Mouse (Mus musculus) kidney, adult 18-20 months (tissue): ENCODE measurements around the gene Sec22a.

Experiments used
- DNase-seq: peaks from one replicate; pipeline ENCODE4 v3.0.0; 2021

Sec22a gene

GRCm38 (mm10) chr16:35363150-35364062 is at the start of gene Sec22a:
Gene Sec22a, minus strand, starts transcription at chr16:35363918.
- peak; percentile 95 for DNase-seq

GRCm38 (mm10) chr16:35406706-35407105 is 43.0 kb upstream of the Sec22a start:
- DNase-seq = no peak

- DNase-seq = no peak
Measured at GRCm38 (mm10) chr16:35406166-35406565, 42.4 kb upstream of the Sec22a start.

GRCm38 (mm10) chr16:35405348-35406080 is 41.8 kb upstream of the Sec22a start:
- no peak for DNase-seq

- no peak for DNase-seq
Measured at GRCm38 (mm10) chr16:35404864-35405263, 41.1 kb upstream of the Sec22a start.

- no peak for DNase-seq
Measured at GRCm38 (mm10) chr16:35403891-35404290, 40.2 kb upstream of the Sec22a start.

- DNase-seq = no peak
Measured at GRCm38 (mm10) chr16:35403356-35403755, 39.6 kb upstream of the Sec22a start.

- DNase-seq = no peak
Measured at GRCm38 (mm10) chr16:35392813-35393212, 29.1 kb upstream of the Sec22a start.

GRCm38 (mm10) chr16:35385654-35386053 is 21.9 kb upstream of the Sec22a start:
- DNase-seq = no peak

GRCm38 (mm10) chr16:35380048-35380447 is 16.3 kb upstream of the Sec22a start:
- no peak for DNase-seq

- DNase-seq = peak; percentile 15
Measured at GRCm38 (mm10) chr16:35379344-35379743, 15.6 kb upstream of the Sec22a start.

- DNase-seq = no peak
Measured at GRCm38 (mm10) chr16:35364063-35364428, 328 bp upstream of the Sec22a start.

- DNase-seq = no peak
Measured at GRCm38 (mm10) chr16:35362221-35362620, 1.5 kb downstream of the Sec22a start.

- peak; percentile 57 for DNase-seq
Measured at GRCm38 (mm10) chr16:35360593-35360992, 3.1 kb downstream of the Sec22a start.

GRCm38 (mm10) chr16:35357449-35357848 is 6.3 kb downstream of the Sec22a start:
- DNase-seq = no peak

GRCm38 (mm10) chr16:35330451-35330850 is 33.3 kb downstream of the Sec22a start:
- no peak for DNase-seq

- no peak for DNase-seq
Measured at GRCm38 (mm10) chr16:35319773-35320172, 43.9 kb downstream of the Sec22a start.

GRCm38 (mm10) chr16:35319335-35319734 is 44.4 kb downstream of the Sec22a start:
- DNase-seq = no peak

- no peak for DNase-seq
Measured at GRCm38 (mm10) chr16:35318397-35318796, 45.3 kb downstream of the Sec22a start.

GRCm38 (mm10) chr16:35317460-35317859 is 46.3 kb downstream of the Sec22a start:
- no peak for DNase-seq

GRCm38 (mm10) chr16:35316856-35317264 is 46.9 kb downstream of the Sec22a start:
- no peak for DNase-seq

- no peak for DNase-seq
Measured at GRCm38 (mm10) chr16:35315496-35315895, 48.2 kb downstream of the Sec22a start.

GRCm38 (mm10) chr16:35311586-35311985 is 52.1 kb downstream of the Sec22a start:
- no peak for DNase-seq

- DNase-seq = no peak
Measured at GRCm38 (mm10) chr16:35310551-35311110, 53.1 kb downstream of the Sec22a start.
